Mouse (Mus musculus) embryo, embryonic 11.5 days (tissue): Measurements from ENCODE around the gene 1110051M20Rik.
A peak's percentile ranks its signal among the peaks of the same experiment; 100 is the strongest.
"Not testable (repeated sequence)": the region's sequence is repeated elsewhere in the genome, so short reads cannot be mapped to it uniquely, and the experiment has no call there.

ENCODE experiments used
- DNase-seq: peaks from one replicate; pipeline ENCODE4 v3.0.0-alpha.2; 2012; ENCODE audit warnings: low read depth, low spot score

1110051M20Rik gene

GRCm38 (mm10) chr2:91444286-91444892, at the start of gene 1110051M20Rik:
Gene 1110051M20Rik (minus strand): TSS chr2:91444704.
- peak; percentile 84 for DNase-seq

- no peak for DNase-seq
Observed at GRCm38 (mm10) chr2:91493981-91494380, 49.5 kb upstream of the 1110051M20Rik start.

- no peak for DNase-seq
Observed at GRCm38 (mm10) chr2:91492071-91492635, 47.6 kb upstream of the 1110051M20Rik start.

- not testable (repeated sequence) for DNase-seq
Observed at GRCm38 (mm10) chr2:91487295-91487694, 42.8 kb upstream of the 1110051M20Rik start.

GRCm38 (mm10) chr2:91485256-91485655, 40.8 kb upstream of the 1110051M20Rik start:
- no peak for DNase-seq

GRCm38 (mm10) chr2:91484698-91485097, 40.2 kb upstream of the 1110051M20Rik start:
- no peak for DNase-seq

GRCm38 (mm10) chr2:91480805-91481514, 36.5 kb upstream of the 1110051M20Rik start:
- DNase-seq = no peak

- DNase-seq = no peak
Observed at GRCm38 (mm10) chr2:91480399-91480801, 35.9 kb upstream of the 1110051M20Rik start.

GRCm38 (mm10) chr2:91476841-91477240, 32.3 kb upstream of the 1110051M20Rik start:
- no peak for DNase-seq

- DNase-seq = no peak
Observed at GRCm38 (mm10) chr2:91476251-91476661, 31.8 kb upstream of the 1110051M20Rik start.

GRCm38 (mm10) chr2:91475791-91476190, 31.3 kb upstream of the 1110051M20Rik start:
- DNase-seq = no peak

GRCm38 (mm10) chr2:91474358-91474757, 29.9 kb upstream of the 1110051M20Rik start:
- DNase-seq = no peak

- DNase-seq = no peak
Observed at GRCm38 (mm10) chr2:91470055-91470647, 25.6 kb upstream of the 1110051M20Rik start.

GRCm38 (mm10) chr2:91467613-91468012, 23.1 kb upstream of the 1110051M20Rik start:
- DNase-seq = no peak

GRCm38 (mm10) chr2:91465934-91466333, 21.4 kb upstream of the 1110051M20Rik start:
- no peak for DNase-seq

GRCm38 (mm10) chr2:91462681-91463080, 18.2 kb upstream of the 1110051M20Rik start:
- DNase-seq = no peak

- DNase-seq = no peak
Observed at GRCm38 (mm10) chr2:91462196-91462595, 17.7 kb upstream of the 1110051M20Rik start.

- DNase-seq = no peak
Observed at GRCm38 (mm10) chr2:91461341-91461740, 16.8 kb upstream of the 1110051M20Rik start.

GRCm38 (mm10) chr2:91460771-91461170, 16.3 kb upstream of the 1110051M20Rik start:
- no peak for DNase-seq

GRCm38 (mm10) chr2:91460076-91460475, 15.6 kb upstream of the 1110051M20Rik start:
- no peak for DNase-seq

- no peak for DNase-seq
Observed at GRCm38 (mm10) chr2:91458673-91459391, 14.3 kb upstream of the 1110051M20Rik start.

- no peak for DNase-seq
Observed at GRCm38 (mm10) chr2:91458252-91458672, 13.8 kb upstream of the 1110051M20Rik start.
